Mouse (Mus musculus) left cerebral cortex, postnatal 10 days (tissue): Measurements from ENCODE around the gene Gm17067. TPM values are rescaled to one million over a fixed set of nuclear protein-coding genes. Genes with fewer than 3 reads are reported as not detected.
"Not testable (repeated sequence)": the region's sequence is repeated elsewhere in the genome, so short reads cannot be mapped to it uniquely, and the experiment has no call there.

Experiments used
- DNase-seq, 2 experiments: peaks; one replicate each; pipeline ENCODE4 v3.0.0; 2021 to 2022; ENCODE audit warnings: low spot score in 2 of 2, mixed read lengths in 1 of 2; ENCODE audit errors: extremely low spot score in 1 of 2
- intact Hi-C: fragments of 180-260 bp; cut with DNase I; formaldehyde crosslinking; loops from one replicate; pipeline ENCODE4 v1.15.1; 2025
- total RNA-seq, 2 experiments: library from RNA; stranded (reverse); gene quantifications; 2 replicates each; pipeline ENCODE4 v1.2.3; 2021

The Gm17067 gene
- total RNA-seq = not detected

DNA sequence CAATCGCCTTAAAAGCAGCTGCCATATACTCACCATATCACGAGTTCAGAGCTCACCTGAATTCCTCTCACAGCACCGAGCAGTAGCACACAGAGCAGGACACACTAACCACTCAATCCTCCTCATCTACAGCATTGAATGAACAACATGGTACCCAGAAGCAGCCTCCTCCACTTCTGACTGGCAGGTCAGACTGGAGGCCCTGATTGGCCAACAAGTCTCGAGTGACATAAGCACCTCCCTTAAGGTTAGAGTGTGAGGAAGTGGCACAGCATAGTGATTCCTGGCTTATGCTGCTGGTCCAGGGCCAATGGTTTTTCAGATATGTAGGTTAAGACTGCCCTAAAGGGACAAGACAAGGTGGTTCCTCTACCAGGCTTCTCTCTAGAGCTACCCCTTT lies at the start of gene Gm17067:
Gene Gm17067 (minus strand): TSS at position 101 of the 400 bp plus-strand sequence.
- intact Hi-C loops, DNase-seq: not testable (repeated sequence)

DNA sequence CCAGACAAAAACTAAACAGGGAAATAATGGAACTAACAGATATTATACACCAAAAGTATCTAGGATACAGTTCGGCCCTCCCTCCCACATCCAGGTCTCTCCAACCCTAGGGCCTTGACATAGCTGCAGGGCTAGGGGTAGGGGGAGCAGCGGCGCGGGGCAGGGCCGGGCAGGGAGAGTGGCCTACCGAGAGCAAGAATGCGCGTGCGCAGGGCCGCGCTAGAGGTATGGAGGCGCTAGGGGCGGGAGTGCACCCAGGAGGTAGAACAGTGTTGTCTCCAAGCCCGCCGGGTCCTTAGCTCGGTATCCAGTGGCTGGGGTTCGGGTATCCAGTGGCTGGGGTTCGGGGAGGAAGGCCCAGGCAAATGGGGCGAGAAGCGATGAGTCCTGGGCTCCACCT lies 23.0 kb upstream of the Gm17067 start:
- DNase-seq = no peak

DNA sequence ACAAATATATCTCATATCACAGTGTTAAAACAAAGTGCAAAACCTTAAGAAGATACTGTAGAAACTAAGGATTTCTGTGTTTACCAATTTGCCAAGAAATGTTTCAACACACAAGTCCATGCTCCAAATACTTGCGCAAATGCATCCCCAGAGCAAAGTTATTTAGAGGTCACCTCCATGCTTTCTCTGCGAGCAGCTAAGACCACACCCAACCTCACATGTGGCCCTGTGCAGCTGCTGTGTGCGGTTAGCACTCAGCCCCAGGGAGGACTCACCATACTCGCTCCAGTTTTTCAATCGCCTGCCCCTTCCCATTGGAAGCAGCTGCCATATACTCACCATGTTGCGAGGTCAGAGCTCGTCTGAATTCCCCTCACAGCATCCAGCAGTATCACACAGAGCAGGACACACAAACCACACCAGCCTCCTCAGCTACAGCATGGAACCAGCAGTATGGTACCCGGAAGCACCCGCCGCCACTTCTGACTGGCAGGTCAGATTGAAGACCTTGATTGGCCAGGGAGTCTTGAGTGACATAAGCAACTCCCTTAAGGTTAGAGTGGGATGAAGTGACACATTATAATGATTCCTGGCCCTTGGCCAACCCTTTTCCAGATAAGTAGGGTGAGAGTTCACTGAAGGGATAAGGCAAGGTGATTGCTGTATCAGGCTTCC lies 11.9 kb upstream of the Gm17067 start:
- intact Hi-C loops = no loop called here

More for the DNA sequence above, 23.0 kb upstream of the Gm17067 start:
- intact Hi-C loops = no loop called here

DNA sequence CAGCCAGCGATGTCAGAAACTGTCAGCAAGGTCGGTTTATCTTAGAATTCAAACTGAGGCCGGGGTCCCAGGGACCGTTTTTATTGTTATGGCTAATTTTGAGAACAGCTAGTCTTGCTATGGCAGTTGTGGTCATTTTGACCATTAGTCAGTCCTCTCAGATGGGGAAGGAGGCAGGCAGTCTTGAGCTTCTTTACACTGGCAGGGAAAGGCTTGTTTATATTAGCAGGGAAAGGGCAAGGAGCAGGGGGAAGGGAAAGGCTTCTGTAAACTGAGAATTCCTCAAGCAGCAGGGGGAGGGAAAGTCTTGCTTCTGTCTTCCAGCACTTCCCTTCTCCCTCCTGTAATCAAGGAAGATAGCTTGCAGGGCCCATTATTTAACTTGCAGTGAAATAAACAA lies 33.6 kb downstream of the Gm17067 start:
- DNase-seq, intact Hi-C loops: not testable (repeated sequence)

More for the DNA sequence above, 11.9 kb upstream of the Gm17067 start:
- no peak for DNase-seq

DNA sequence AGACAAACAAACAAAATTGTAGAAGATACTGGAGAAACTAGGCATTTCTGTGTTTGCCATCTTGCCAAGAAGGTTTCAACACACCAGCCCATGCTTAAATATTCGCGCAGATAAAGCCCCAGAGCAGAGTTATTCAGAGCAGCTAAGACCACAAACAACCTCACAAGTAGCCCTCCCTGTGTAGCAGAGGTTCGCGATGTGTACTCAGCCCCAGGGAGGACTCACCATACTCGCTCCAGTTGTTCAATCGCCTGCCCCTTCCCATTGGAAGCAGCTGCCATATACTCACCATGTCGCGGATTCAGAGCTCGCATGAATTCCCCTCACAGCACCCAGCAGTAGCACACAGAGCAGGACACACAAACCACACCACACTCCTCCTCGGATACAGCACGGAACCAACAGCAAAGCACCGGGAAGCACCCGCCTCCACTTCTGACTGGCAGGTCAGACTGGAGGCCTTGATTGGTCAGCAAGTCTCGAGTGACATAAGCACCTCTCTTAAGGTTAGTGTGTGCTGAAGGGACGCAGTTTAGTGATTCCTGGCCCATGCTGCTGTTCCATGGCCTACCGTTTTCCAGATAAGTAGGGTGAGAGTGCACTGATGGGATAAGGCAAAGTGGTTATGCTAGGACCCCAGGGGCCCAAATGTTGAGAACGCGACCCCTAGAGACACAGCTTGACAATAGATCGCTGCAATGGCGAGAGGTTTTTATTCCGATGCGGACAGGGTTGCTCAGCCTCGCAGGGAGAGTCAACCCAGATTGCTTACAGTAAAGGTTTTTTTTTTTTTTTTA lies 34.3 kb downstream of the Gm17067 start, which contains the start of gene Zfp975:
Gene Zfp975 (minus strand): TSS at position 381 of the 797 bp plus-strand sequence.
- intact Hi-C loops = not testable (repeated sequence)
- DNase-seq = peak; percentile 80 to 84

DNA sequence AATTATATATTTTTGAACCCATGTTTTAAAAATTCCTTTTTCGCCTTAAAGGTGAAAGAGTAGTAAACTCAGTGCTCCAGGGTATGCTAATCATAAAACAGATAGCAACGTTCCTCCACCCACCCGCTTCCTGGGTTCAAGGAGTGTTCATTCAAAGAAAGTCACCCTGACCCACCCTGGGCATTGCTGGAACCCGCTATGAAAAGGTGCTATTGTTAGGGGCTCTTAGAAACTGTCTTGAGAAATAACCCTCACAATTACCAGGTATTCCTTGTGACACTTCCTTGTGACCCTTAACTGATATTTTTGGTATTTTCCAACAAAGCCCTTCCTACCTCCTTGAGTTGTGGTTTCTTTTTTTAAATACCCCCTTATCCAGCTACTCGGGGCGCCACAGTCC lies 46.7 kb downstream of the Gm17067 start:
- DNase-seq, intact Hi-C loops: not testable (repeated sequence)

DNA sequence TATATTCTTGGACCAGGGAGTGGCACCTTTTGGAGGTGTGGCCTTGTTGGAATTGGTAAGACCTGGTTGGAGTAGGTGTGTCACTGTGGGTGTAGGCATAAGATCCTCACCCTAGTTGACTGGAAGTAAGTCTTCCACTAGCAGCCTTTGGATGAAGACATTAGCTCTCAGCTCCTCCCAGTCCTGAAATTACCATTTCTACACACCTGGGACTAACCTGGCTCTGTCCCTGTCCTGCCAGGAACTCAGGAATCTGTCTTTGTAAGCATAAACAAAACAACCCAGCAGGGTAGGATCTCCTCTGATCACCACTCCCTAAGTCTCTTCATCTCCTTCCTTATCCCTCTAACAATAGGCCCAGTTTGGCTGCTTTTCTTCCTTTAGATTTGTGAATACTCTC lies 47.2 kb downstream of the Gm17067 start:
- intact Hi-C loops, DNase-seq: not testable (repeated sequence)

DNA sequence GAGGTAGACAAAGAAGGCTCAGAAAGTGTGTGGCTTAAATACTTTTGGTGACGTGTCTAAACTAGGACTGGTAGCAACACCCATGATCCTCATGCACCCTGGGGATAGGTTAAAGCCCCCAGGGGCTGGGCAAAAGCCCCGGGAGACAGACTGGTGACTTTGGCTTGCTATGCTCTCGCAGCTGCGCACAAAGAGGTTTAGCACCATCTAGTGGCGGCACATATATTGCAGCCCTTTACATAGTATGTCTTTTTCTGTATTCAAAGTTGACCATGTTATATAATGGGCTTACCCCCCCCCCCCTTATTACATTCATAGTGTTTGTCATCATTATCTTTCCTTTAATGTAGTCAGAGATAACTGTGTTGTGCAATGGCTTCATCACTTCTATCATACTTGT lies 66.7 kb downstream of the Gm17067 start:
- intact Hi-C loops, DNase-seq: not testable (repeated sequence)

Other genes with a start within 250 kb of the Gm17067 start
- 10 to 100 TPM; 15.4 to 16.2 TPM for gene Zfp141, start 221.3 kb downstream of the Gm17067 start, total RNA-seq
- not detected for gene Gm21028, start 148.4 kb downstream of the Gm17067 start, total RNA-seq
- 1 to 10 TPM; 2.8 to 3.5 TPM for gene Zfp977, start 134.5 kb downstream of the Gm17067 start, total RNA-seq
- 1 to 10 TPM; 3.5 to 4.0 TPM for gene Zfp976, start 84.4 kb downstream of the Gm17067 start, total RNA-seq
- 1 to 10 TPM; 5.0 to 6.2 TPM for gene Zfp975, start 34.3 kb downstream of the Gm17067 start, total RNA-seq
- not detected for gene Vmn2r62, start 66.5 kb upstream of the Gm17067 start, total RNA-seq
- under 1 TPM; 0.17 to 0.43 TPM for gene Gm2381, start 140.2 kb upstream of the Gm17067 start, total RNA-seq
- not detected for gene Vmn2r63, start 206.8 kb upstream of the Gm17067 start, total RNA-seq